Mouse (Mus musculus): ENCODE data around the gene Rnasel. TPM values are rescaled to one million over a fixed set of nuclear protein-coding genes. Genes with fewer than 3 reads are reported as not detected.

The Rnasel gene
- polyA plus RNA-seq (2017; shearing (Covaris generic)) = 36.7 TPM

GRCm38 (mm10) chr1:153749211-153749801 is at the start of gene Rnasel:
Rnasel (plus strand) TSS chr1:153749426.

GRCm38 (mm10) chr1:153740145-153740544 is 9.1 kb upstream of the Rnasel start, which contains the start of gene Rgs16:
Rgs16 (plus strand) TSS chr1:153740349.

Other genes starting within 250 kb of the Rnasel start
- not detected for gene Npl, start 199.4 kb upstream of the Rnasel start, polyA plus RNA-seq (2017; shearing (Covaris generic))
- gene Rgs8, start 96.4 kb upstream of the Rnasel start, polyA plus RNA-seq (2017; shearing (Covaris generic)) = 0.22 TPM
- gene Rgs16, start 9.1 kb upstream of the Rnasel start, polyA plus RNA-seq (2017; shearing (Covaris generic)) = 55.7 TPM
- gene Rgsl1, start 94.7 kb downstream of the Rnasel start, polyA plus RNA-seq (2017; shearing (Covaris generic)) = 0.13 TPM
- gene Teddm1b, start 124.9 kb downstream of the Rnasel start, polyA plus RNA-seq (2017; shearing (Covaris generic)) = 0.15 TPM
- gene Teddm1a, start 142.3 kb downstream of the Rnasel start, polyA plus RNA-seq (2017; shearing (Covaris generic)) = not detected
- gene Glul, start 150.5 kb downstream of the Rnasel start, polyA plus RNA-seq (2017; shearing (Covaris generic)) = 38.1 TPM
- 0.38 TPM for gene Teddm2, start 150.8 kb downstream of the Rnasel start, polyA plus RNA-seq (2017; shearing (Covaris generic))

Data from activated CD4-positive, CD25-positive, alpha-beta regulatory T cell, adult 9 weeks (primary cell).